In the genomic region with DNA sequence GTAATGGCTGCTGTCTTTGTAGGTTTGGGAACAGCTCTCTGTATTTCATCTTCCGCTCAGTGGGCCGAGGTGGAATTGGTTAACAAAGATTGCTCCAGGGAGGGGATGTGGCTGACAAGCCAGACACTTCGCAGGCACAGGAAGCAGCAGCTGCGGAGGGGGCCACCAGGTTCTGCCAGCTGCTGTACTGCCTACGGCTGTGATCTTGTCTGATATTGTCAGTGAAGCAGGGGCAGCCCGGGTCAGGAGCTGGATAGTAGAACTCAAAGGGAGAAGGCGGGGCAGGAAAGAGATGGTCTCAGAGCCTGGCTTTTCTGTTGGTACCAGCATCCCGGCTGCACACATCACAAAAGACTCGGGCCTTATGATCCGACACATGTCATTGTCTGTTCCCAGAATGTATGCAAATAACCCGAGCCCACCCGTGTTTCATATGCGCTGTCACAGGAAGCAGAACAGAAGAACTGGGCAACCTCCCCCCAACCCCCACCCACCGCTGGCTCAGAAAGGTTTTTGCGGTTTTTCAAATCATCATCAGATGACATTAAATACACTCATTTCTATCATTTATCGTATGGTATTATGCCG, we compare ENCODE assay signal across 9 mouse cellular contexts. TPM values are rescaled to one million over a fixed set of nuclear protein-coding genes. Genes with fewer than 3 reads are reported as not detected.
DNase-seq lines count a peak whose midpoint lies in the region; ATAC-seq lines count a peak whose summit lies in the region.
"Had no signal": no experiment of that assay in that cellular context is flagged by ENCODE, and none has a peak within 500 bp of the region (broad histone marks: within the 10 kb centered on the region; RNA-seq: fewer than 3 reads in every experiment).

No protein-coding gene starts in this region.

- H3K4me1 ChIP-seq in liver, embryonic 12.5 days, result peaks cover 20% of the 10 kb centered on the region
- H3K4me1 ChIP-seq in midbrain, embryonic 13.5 days (replicated peaks), result peaks cover 75% of the 10 kb centered on the region

- H3K4me2 ChIP-seq in liver, embryonic 12.5 days, result no peak overlapping the region
- H3K4me2 ChIP-seq in midbrain, embryonic 13.5 days (replicated peaks), result peak overlapping the region; percentile 23; the same call in 1 of the 2 replicates

- no peaks in the 10 kb centered on the region for H3K36me3 ChIP-seq in liver, embryonic 12.5 days
- H3K36me3 ChIP-seq in midbrain, embryonic 13.5 days, result no peaks in the 10 kb centered on the region

- peak; percentile 15 for DNase-seq in liver
- peak; percentile 69 for DNase-seq in brain, adult 2 months (ENCODE audit: low read depth, low spot score)
- DNase-seq in thymus, adult 18-20 months, result peak; percentile 83 to 91
- no peak for DNase-seq in ovary, adult 18-20 months (ENCODE audit: low spot score)
- no peak for DNase-seq in layer of hippocampus, adult 9-11 months

- no peak overlapping the region for H3K4me3 ChIP-seq in liver, embryonic 12.5 days
- no peak overlapping the region for H3K4me3 ChIP-seq in midbrain, embryonic 13.5 days (replicated peaks)

- H3K27me3 ChIP-seq in liver, embryonic 12.5 days (replicated peaks), result peaks cover 42% of the 10 kb centered on the region
- peaks cover 23% of the 10 kb centered on the region for H3K27me3 ChIP-seq in midbrain, embryonic 13.5 days

- no peaks in the 10 kb centered on the region for H3K9me3 ChIP-seq in liver, embryonic 12.5 days (replicated peaks)
- no peaks in the 10 kb centered on the region for H3K9me3 ChIP-seq in midbrain, embryonic 13.5 days

- H3K9ac ChIP-seq in liver, embryonic 12.5 days, result no peak overlapping the region
- H3K9ac ChIP-seq in midbrain, embryonic 13.5 days (replicated peaks), result peak overlapping the region; percentile 51

- 37% methylated on average over 17 of the region's 17 CpGs for WGBS in liver, embryonic 12.5 days (ENCODE audit: insufficient replicate concordance)
- 17% methylated on average over 17 of the region's 17 CpGs for WGBS in midbrain, embryonic 13.5 days

- ATAC-seq in liver, embryonic 12.5 days, result no peak
- ATAC-seq in granulocyte monocyte progenitor cell, adult 5-6 weeks (replicated peaks; ENCODE audit: poor library complexity, severe bottlenecking), result peak; percentile 83
- ATAC-seq in midbrain, embryonic 13.5 days, result peak; percentile 80

- H3K27ac ChIP-seq in liver, embryonic 12.5 days, result no peak overlapping the region
- peak overlapping the region; percentile 86 for H3K27ac ChIP-seq in midbrain, embryonic 13.5 days

RNA-seq across cellular contexts. Expression of a gene that starts 6.4 kb away (rescaled TPM):
- 6.7 and 7.2 TPM in 2 replicates for polyA plus RNA-seq in liver, embryonic 12.5 days (2016; fragmentation: Nextera tagmentation; extraction: Ambion mirVana)
- total RNA-seq in granulocyte monocyte progenitor cell, adult 5-6 weeks (2014; fragmentation: Nextera tagmentation), result not detected in 2 replicates
- total RNA-seq in granulocyte monocyte progenitor cell, adult 5-6 weeks (2017), result 0.39 and 0.77 TPM in 2 replicates
- polyA plus RNA-seq in midbrain, embryonic 13.5 days (2015; fragmentation: Nextera tagmentation; extraction: Ambion mirVana), result 8.6 and 11.0 TPM in 2 replicates

RNA-seq across cellular contexts. Expression of a gene that starts 43.1 kb away (rescaled TPM):
- polyA plus RNA-seq in liver, embryonic 12.5 days (2016; fragmentation: Nextera tagmentation; extraction: Ambion mirVana), result 0.05 TPM in 1 of 2 replicates, not detected in the other
- total RNA-seq in granulocyte monocyte progenitor cell, adult 5-6 weeks (2014; fragmentation: Nextera tagmentation), result not detected in 2 replicates
- not detected in 2 replicates for total RNA-seq in granulocyte monocyte progenitor cell, adult 5-6 weeks (2017)
- 118 TPM in 2 replicates for polyA plus RNA-seq in midbrain, embryonic 13.5 days (2015; fragmentation: Nextera tagmentation; extraction: Ambion mirVana)
- total RNA-seq: liver, adult 2 months had no signal
- polyA plus RNA-seq: liver, adult 2 months had no signal

Comparison
In these comparisons a context has a peak if more than half of its experiments do, and no peak if none do; other contexts are left out.
1. DNase-seq: peak in liver (single experiment), brain, adult 2 months (single experiment) and thymus, adult 18-20 months (2 of 2); none in ovary, adult 18-20 months (single experiment) and layer of hippocampus, adult 9-11 months (single experiment).
2. RNA of a gene that starts 43.1 kb away (polyA plus RNA-seq): 118 TPM in midbrain, embryonic 13.5 days; 0.05 TPM in liver, embryonic 12.5 days; every median in the first group is over 100 times any median in the second.